Mouse (Mus musculus): Measurements from ENCODE around the gene Olfr322. TPM values are rescaled to one million over a fixed set of nuclear protein-coding genes. Genes with fewer than 3 reads are reported as not detected.

Gene Olfr322
- not detected for total RNA-seq (2018; cell fraction: chromatin; rRNA removed)
- not detected for total RNA-seq (2018; cell fraction: cytosol; rRNA removed)
- total RNA-seq (2018; cell fraction: nucleus; rRNA removed), result not detected
- polyA plus RNA-seq (2018), result not detected in 3 replicates

DNA sequence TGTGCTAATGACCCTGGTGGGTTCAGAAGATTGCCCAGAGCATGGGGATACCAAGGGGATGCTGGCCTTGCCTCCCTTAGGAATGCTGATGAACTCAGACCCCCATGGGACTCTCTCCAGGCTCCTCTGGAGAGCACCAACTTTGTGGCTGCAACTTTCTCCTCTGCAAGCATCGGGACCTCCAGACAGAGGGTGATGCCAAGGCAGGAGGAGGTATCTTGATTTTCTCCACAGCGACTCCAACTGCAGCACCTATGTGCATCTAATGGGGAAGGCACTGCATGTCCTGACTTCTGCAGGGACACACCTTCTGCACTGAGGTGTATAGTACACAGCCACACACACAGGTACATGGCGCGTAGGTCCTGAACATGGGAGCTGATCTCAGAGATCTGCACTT lies at the start of gene Olfr322:
TSS of gene Olfr322 (plus strand) at position 187 of the 400 bp plus-strand sequence.
- Histone ChIP-seq H3K79me2 (ENCODE audit: inconsistent target) (no peaks in the 10 kb centered on the region), H3K4me3 (ENCODE audit: inconsistent target) (no peak within 1 kb of the TSS), H3K36me3 (ENCODE audit: inconsistent target) (no peaks in the 10 kb centered on the region), H3K27ac (no peak within 1 kb of the TSS)
- 86% methylated on average over 4 of the region's 4 CpGs for WGBS (ENCODE audit: missing documents)

DNA sequence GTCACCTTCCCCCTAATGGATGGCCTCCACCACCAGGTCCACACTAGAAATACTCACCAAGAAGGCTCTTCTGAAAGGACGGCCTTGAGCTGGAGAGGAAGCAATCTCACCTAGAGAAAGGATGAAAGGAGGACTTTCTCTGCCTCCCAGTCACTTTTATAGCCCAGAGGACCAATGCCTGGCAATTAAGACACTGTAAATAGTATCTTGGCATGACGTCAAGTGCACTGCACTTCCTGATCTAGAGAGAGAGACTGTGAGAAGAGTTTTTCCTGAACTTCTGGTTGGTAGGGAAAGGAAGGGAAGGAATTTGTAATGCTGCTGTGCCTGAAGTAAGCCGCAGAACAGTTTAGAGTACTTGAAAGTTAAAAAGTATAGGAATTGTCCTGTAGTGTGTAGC lies 45.2 kb upstream of the Olfr322 start:
- 71% methylated on average over 3 of the region's 3 CpGs for WGBS (ENCODE audit: missing documents)
- H3K27ac ChIP-seq, result no peak overlapping the region
- H3K79me2 ChIP-seq (ENCODE audit: inconsistent target), result no peaks in the 10 kb centered on the region
- H3K36me3 ChIP-seq (ENCODE audit: inconsistent target), result no peaks in the 10 kb centered on the region
- no peak overlapping the region for H3K4me3 ChIP-seq (ENCODE audit: inconsistent target)

DNA sequence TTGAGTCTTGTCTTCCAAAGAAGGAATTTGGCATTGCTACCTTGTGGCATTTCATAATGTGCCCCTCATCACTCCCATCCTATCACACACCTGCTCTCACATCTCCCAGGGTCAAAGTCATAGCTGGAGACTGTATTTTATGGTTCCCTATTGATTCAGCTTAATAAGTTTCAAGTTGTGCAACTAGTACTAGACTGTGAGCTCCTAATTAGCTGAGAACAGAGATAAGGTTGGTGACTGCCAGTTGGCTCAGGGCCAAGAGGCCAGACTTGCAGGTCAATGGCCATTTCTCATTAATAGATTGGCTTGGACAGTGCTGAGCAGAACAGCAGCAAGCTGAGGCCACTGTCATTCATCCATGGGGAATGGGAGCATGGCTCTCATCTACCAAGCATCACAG lies 44.1 kb upstream of the Olfr322 start:
- H3K27ac ChIP-seq, result no peak overlapping the region
- no peaks in the 10 kb centered on the region for H3K36me3 ChIP-seq (ENCODE audit: inconsistent target)
- H3K4me3 ChIP-seq (ENCODE audit: inconsistent target), result no peak overlapping the region
- no peaks in the 10 kb centered on the region for H3K79me2 ChIP-seq (ENCODE audit: inconsistent target)

DNA sequence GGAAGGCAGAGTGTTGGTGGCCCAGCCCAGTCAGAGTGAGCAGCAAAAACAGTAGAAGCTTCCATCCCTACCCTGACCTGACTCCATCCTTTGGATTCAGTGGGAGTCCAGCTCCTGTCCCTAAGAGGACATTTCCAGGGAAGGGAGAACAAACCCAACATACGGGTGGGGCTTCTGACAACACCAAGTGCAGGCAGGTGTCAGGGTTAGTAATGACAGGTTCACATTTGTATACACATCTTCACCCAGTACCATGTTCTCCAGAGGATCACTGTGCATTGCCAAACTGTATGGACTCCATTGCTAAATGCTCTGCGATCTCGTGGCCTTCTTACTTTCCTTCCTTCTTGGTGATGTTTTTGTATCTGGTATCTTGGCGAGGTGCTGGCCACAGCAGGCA lies 42.6 kb upstream of the Olfr322 start, which contains the start of gene 2210407C18Rik:
TSS of gene 2210407C18Rik (minus strand) at position 101 of the 400 bp plus-strand sequence.
- WGBS (ENCODE audit: missing documents), result 88% methylated on average over 4 of the region's 4 CpGs
- Histone ChIP-seq H3K4me3 (ENCODE audit: inconsistent target) (no peak within 1 kb of the TSS), H3K27ac (no peak within 1 kb of the TSS), H3K36me3 (ENCODE audit: inconsistent target) (no peaks in the 10 kb centered on the region), H3K79me2 (ENCODE audit: inconsistent target) (no peaks in the 10 kb centered on the region)

GRCm38 (mm10) chr11:58618369-58618768 lies 40.2 kb upstream of the Olfr322 start:
- H3K79me2 ChIP-seq (ENCODE audit: inconsistent target), result no peaks in the 10 kb centered on the region
- H3K27ac ChIP-seq, result no peak overlapping the region
- no peaks in the 10 kb centered on the region for H3K36me3 ChIP-seq (ENCODE audit: inconsistent target)
- 79% methylated on average over 3 of the region's 3 CpGs for WGBS (ENCODE audit: missing documents)
- H3K4me3 ChIP-seq (ENCODE audit: inconsistent target), result no peak overlapping the region

GRCm38 (mm10) chr11:58618793-58619192 lies 39.8 kb upstream of the Olfr322 start:
- no peak overlapping the region for H3K4me3 ChIP-seq (ENCODE audit: inconsistent target)
- no peak overlapping the region for H3K27ac ChIP-seq
- no peaks in the 10 kb centered on the region for H3K79me2 ChIP-seq (ENCODE audit: inconsistent target)
- 79% methylated on average over 6 of the region's 6 CpGs for WGBS (ENCODE audit: missing documents)
- no peaks in the 10 kb centered on the region for H3K36me3 ChIP-seq (ENCODE audit: inconsistent target)

DNA sequence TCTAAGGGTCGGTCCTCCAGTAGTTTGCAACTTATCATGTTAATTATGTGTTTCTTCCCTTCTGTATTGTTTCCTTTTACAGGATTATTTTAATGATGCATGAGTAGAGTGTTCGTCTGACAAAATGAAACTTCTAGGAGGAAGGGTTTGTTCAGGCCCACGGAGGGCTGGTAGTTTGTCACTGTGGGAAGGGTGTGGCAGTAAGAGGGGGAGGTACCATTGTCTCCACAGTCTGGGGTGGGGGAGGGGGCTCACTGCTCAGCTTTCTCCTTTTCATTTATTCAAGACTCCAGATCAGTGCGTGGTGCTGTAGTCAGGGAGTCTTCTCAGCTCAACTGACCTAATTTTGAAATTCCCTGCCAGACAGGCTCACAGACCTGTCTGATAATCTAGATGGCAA lies 32.4 kb upstream of the Olfr322 start:
- Histone ChIP-seq H3K79me2 (ENCODE audit: inconsistent target) (no peaks in the 10 kb centered on the region), H3K27ac (no peak overlapping the region), H3K4me3 (ENCODE audit: inconsistent target) (no peak overlapping the region), H3K36me3 (ENCODE audit: inconsistent target) (no peaks in the 10 kb centered on the region)
- 46% methylated on average over 4 of the region's 4 CpGs for WGBS (ENCODE audit: missing documents)

DNA sequence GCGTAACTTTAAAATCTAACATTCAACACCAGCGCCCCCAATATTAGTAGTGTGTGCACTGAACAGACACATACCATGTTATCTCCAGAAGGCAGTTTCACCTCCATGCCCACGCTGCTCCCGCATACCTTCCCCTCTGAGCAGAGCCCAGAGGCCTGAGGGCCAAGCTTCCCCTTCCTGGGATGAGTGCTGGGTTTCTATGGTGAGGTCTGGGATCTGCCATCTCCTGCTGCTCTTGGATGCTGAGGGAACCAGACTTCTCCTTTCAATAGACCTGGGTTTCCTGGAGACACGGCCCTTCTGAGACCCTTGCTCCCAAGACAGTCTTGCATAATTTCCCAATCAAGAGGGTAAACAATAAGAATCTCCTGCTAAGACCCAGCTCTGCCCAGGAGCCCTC lies 28.2 kb upstream of the Olfr322 start, which contains the start of gene Olfr323:
TSS of gene Olfr323 (minus strand) at position 101 of the 400 bp plus-strand sequence.
- H3K27ac ChIP-seq, result no peak within 1 kb of the TSS
- no peaks in the 10 kb centered on the region for H3K36me3 ChIP-seq (ENCODE audit: inconsistent target)
- H3K4me3 ChIP-seq (ENCODE audit: inconsistent target), result no peak within 1 kb of the TSS
- WGBS (ENCODE audit: missing documents), result 67% methylated on average over 5 of the region's 5 CpGs
- H3K79me2 ChIP-seq (ENCODE audit: inconsistent target), result no peaks in the 10 kb centered on the region

DNA sequence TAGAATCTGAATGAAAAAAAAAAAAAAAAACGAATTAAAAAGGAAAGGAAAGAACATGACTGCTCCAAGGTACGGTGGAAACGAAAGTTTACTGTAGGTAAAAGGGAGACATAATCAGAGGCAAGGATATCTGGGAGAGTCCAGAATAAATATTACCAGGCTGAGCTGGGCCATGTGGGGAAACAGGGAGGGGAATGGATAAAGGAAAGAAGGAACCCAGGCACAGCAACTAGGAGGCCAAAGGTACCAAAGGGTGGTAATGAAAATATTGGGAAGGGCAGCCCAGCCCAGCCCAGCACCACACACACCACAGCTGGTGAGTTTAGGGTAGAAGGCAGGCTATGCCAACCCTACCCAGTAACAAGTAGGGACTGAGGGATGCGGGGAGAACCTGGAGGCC lies 23.7 kb upstream of the Olfr322 start:
- 87% methylated on average over 3 of the region's 4 CpGs for WGBS (ENCODE audit: missing documents)
- Histone ChIP-seq H3K27ac (no peak overlapping the region), H3K79me2 (ENCODE audit: inconsistent target) (no peaks in the 10 kb centered on the region), H3K36me3 (ENCODE audit: inconsistent target) (no peaks in the 10 kb centered on the region), H3K4me3 (ENCODE audit: inconsistent target) (no peak overlapping the region)

GRCm38 (mm10) chr11:58636376-58636977 lies 22.1 kb upstream of the Olfr322 start:
- 12% methylated on average over 3 of the region's 4 CpGs for whole genome bisulfite sequencing (ENCODE audit: missing documents)
- Histone ChIP-seq H3K36me3 (ENCODE audit: inconsistent target) (no peaks in the 10 kb centered on the region), H3K27ac (peak overlapping the region; percentile 29), H3K79me2 (ENCODE audit: inconsistent target) (no peaks in the 10 kb centered on the region), H3K4me3 (ENCODE audit: inconsistent target) (no peak overlapping the region)

- whole genome bisulfite sequencing (ENCODE audit: missing documents), result 80% methylated on average over 7 of the region's 7 CpGs
- H3K27ac ChIP-seq, result no peak overlapping the region
- H3K36me3 ChIP-seq (ENCODE audit: inconsistent target), result no peaks in the 10 kb centered on the region
- no peak overlapping the region for H3K4me3 ChIP-seq (ENCODE audit: inconsistent target)
- no peaks in the 10 kb centered on the region for H3K79me2 ChIP-seq (ENCODE audit: inconsistent target)
Measured at GRCm38 (mm10) chr11:58638176-58638701, 20.3 kb upstream of the Olfr322 start.

GRCm38 (mm10) chr11:58640272-58640867 lies 18.2 kb upstream of the Olfr322 start, which contains the start of gene Trim58:
Gene Trim58, plus strand, starts transcription at chr11:58640465.
- 3% methylated on average over 34 of the region's 34 CpGs for WGBS (ENCODE audit: missing documents)
- no peaks in the 10 kb centered on the region for H3K36me3 ChIP-seq (ENCODE audit: inconsistent target)
- no peak within 1 kb of the TSS for H3K4me3 ChIP-seq (ENCODE audit: inconsistent target)
- H3K27ac ChIP-seq, result no peak within 1 kb of the TSS
- no peaks in the 10 kb centered on the region for H3K79me2 ChIP-seq (ENCODE audit: inconsistent target)

DNA sequence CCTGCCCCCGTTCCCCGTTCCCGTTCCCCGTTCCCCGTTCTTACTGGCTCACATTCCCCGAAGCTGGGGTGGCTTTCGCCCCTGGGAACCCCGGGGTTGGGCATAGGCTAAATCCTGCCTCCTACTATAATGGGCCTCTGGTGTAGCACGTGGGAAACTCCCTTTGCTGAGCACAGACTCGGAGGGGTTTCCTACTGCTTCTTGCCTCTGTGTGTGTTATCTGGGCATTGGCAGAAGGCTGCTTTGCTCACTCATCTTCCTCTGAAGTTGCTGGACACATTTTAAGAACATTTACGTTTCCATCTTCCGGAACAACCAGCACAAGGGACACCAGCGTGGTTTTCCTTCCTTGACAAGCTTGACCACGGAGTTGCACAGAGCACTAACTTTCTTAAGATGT lies 17.5 kb upstream of the Olfr322 start:
- Histone ChIP-seq H3K79me2 (ENCODE audit: inconsistent target) (no peaks in the 10 kb centered on the region), H3K4me3 (ENCODE audit: inconsistent target) (no peak overlapping the region), H3K36me3 (ENCODE audit: inconsistent target) (no peaks in the 10 kb centered on the region), H3K27ac (no peak overlapping the region)
- WGBS (ENCODE audit: missing documents), result 13% methylated on average over 13 of the region's 14 CpGs

DNA sequence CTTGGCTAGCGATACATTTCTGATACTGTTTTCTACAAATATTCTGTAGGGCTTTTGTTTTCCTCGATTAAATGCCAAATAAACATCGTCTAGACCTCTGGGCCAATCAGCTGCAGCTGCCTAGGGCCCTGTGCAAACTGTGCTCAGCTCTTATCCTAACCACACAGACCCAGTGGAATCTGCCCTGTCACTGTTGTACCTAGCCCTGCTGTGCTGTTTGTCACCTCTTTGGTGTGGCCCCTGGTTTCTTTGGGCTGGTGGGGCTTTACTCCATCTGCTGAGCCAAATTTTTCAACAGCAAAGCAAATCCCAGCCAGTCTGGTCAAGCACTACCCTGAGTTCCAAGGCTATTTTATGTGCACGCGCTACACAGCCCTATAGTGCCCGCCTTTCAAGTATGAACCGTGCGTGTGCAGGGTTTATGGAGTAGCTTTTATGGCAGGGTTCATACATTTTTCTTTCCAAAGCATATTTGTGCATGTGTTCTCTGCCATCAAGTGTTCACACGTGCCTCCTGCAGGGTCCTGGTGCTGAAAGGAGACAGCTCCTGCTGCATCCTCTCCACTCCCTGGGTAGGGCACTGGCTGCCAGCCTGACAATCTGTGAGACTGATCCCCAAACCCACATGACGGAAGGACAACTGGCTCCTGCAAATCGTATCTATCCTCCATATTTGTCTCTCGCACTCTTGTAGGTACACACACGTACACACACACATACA lies 16.8 kb upstream of the Olfr322 start:
- 75% methylated on average over 13 of the region's 13 CpGs for WGBS (ENCODE audit: missing documents)
- Histone ChIP-seq H3K79me2 (ENCODE audit: inconsistent target) (no peaks in the 10 kb centered on the region), H3K36me3 (ENCODE audit: inconsistent target) (no peaks in the 10 kb centered on the region), H3K4me3 (ENCODE audit: inconsistent target) (no peak overlapping the region), H3K27ac (no peak overlapping the region)

- 32% methylated on average over 6 of the region's 6 CpGs for WGBS (ENCODE audit: missing documents)
- no peak overlapping the region for H3K4me3 ChIP-seq (ENCODE audit: inconsistent target)
- no peak overlapping the region for H3K27ac ChIP-seq
- H3K36me3 ChIP-seq (ENCODE audit: inconsistent target), result no peaks in the 10 kb centered on the region
- H3K79me2 ChIP-seq (ENCODE audit: inconsistent target), result no peaks in the 10 kb centered on the region
Measured at GRCm38 (mm10) chr11:58643350-58643749, 15.2 kb upstream of the Olfr322 start.

Measured in macrophage (primary cell).